Mouse (Mus musculus): ENCODE data around the gene Ptprh. TPM values are rescaled to one million over a fixed set of nuclear protein-coding genes. Genes with fewer than 3 reads are reported as not detected.

Ptprh gene
- polyA plus RNA-seq, 1 experiment from 2014 or later, result not detected

DNA sequence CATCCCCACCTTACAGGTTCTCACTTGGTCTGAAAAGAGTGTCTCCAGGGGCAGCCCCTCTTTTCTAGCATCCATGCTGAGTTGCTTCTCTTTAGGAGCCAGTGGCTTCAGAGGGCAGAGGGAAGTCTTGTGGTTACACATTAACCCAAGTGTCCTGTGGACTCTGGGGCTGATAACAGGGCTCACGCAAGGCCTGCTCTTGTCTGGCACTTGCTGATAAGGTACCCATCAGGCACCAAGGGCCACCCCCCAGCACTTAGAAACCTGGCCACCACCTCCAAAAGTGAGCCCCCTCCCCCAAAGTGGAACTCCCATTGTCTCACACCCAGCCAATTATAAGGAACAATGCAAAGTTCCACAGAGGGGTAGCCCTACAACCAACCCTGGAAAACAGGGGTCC is 26.4 kb upstream of the Ptprh start:
- no peaks in the 10 kb centered on the region for H3K4me1 ChIP-seq (replicated peaks)
- H3K9me3 ChIP-seq, result no peaks in the 10 kb centered on the region
- WGBS, result 86% methylated on average over 1 of the region's 1 CpGs
- no peaks in the 10 kb centered on the region for H3K27me3 ChIP-seq
- ATAC-seq (ENCODE audit: insufficient number of reproducible peaks, insufficient read depth, low FRiP score, low TSS enrichment, low read depth), result no peak
- H3K4me2 ChIP-seq, result no peak overlapping the region
- H3K36me3 ChIP-seq, result peaks cover 69% of the 10 kb centered on the region
- no peak overlapping the region for H3K9ac ChIP-seq (replicated peaks)
- no peak overlapping the region for H3K4me3 ChIP-seq (replicated peaks)
- no peak overlapping the region for H3K27ac ChIP-seq

DNA sequence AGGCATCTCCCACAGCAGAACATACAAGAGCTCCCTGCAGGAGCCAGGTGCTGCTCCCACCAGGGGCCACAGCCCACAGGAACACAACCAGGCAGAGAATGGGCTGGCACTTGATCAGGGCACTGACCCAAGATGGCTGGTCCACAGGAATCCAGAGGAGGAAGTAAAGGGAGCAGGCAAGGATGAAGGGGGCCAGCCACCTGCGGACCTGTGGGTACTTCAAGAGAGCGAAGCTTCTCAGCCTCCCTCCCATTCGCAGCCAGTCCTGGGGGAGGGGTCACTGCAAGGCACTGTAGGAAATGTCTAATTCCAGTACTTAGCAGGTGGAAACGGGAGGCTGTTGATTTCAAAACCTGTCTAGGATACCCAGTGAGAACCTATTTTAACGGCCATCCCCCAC is 25.7 kb upstream of the Ptprh start:
- no peak for ATAC-seq (ENCODE audit: insufficient number of reproducible peaks, insufficient read depth, low FRiP score, low TSS enrichment, low read depth)
- Histone ChIP-seq H3K9me3 (no peaks in the 10 kb centered on the region), H3K9ac (replicated peaks) (no peak overlapping the region), H3K27ac (no peak overlapping the region), H3K4me2 (no peak overlapping the region), H3K4me1 (replicated peaks) (no peaks in the 10 kb centered on the region), H3K27me3 (no peaks in the 10 kb centered on the region), H3K36me3 (peaks cover 65% of the 10 kb centered on the region), H3K4me3 (replicated peaks) (no peak overlapping the region)
- 81% methylated on average over 5 of the region's 5 CpGs for WGBS

DNA sequence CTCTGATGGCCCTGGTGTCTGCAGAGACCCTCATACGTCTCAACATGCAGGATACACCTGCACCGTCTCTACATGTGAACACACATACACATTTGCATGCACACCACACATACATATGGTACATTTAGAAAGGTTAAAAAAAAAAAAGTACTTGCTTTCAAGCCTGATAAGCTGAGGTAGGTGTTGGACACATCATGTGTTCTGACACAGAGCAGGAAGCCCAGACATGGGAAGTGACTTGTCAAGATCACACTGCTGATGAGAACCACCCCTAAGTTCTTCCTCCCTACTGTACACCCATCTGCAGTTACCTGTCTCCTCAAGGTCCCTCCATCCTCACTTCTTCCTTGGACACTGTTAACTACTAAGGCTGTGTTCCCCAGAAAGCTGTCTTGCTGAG is 22.1 kb upstream of the Ptprh start:
- no peak for ATAC-seq (ENCODE audit: insufficient number of reproducible peaks, insufficient read depth, low FRiP score, low TSS enrichment, low read depth)
- 85% methylated on average over 2 of the region's 2 CpGs for WGBS
- Histone ChIP-seq H3K27ac (no peak overlapping the region), H3K36me3 (peaks cover 31% of the 10 kb centered on the region), H3K4me3 (replicated peaks) (no peak overlapping the region), H3K9ac (replicated peaks) (no peak overlapping the region), H3K9me3 (no peaks in the 10 kb centered on the region), H3K4me2 (no peak overlapping the region), H3K27me3 (no peaks in the 10 kb centered on the region), H3K4me1 (replicated peaks) (no peaks in the 10 kb centered on the region)

DNA sequence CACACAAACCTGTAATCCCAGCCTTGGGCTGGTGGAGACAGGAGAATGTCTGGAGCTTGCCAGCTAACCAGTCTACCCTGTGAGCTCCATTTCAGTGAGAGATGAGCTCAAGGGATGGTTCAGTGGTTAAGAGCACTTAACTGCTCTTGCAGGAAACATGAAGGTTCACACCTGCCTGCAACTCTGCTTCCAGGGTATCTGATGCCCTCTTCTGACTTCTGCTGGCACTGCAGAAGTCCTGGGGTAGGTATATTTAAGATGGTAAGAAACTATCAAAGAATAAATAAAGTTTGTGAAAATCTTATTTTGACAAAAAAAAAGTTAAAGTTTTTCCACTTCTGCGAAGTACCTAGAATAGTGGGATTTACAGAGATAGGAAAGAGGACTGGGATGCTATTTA is 20.5 kb upstream of the Ptprh start:
- Histone ChIP-seq H3K9ac (replicated peaks) (no peak overlapping the region), H3K9me3 (no peaks in the 10 kb centered on the region), H3K27ac (no peak overlapping the region), H3K4me1 (replicated peaks) (no peaks in the 10 kb centered on the region), H3K4me3 (replicated peaks) (no peak overlapping the region), H3K4me2 (no peak overlapping the region), H3K27me3 (no peaks in the 10 kb centered on the region), H3K36me3 (peaks cover 15% of the 10 kb centered on the region)
- ATAC-seq (ENCODE audit: insufficient number of reproducible peaks, insufficient read depth, low FRiP score, low TSS enrichment, low read depth), result no peak
- WGBS, result 53% methylated on average over 1 of the region's 1 CpGs

DNA sequence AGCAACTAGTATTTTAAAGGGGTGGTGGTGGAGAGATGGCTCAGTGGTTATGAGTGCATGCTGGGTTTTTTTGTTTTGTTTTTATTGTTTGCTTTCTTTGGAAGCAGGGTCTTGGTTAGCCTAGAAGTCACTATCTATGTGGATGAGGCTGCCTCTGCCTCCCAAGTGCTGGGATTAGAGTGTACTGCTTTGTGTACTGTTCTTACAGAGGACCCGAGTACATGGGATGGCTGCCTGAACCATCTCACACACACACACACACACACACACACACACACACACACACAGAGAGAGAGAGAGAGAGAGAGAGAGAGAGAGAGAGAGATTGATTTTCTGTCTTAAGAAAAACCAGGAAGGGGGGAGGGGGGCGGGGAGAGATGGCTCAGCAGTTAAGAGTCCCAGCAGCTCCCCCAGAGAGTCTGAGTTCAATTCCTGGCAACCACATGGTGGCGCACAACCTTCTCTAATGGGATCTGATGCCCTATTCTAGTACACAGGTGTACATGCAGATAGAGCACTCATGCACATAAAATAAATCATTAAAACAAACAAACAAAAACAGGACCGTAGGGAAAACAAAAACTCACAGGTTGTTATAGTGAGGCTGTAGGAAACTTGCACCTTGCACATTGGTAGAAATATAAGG is 19.8 kb upstream of the Ptprh start:
- no peak overlapping the region for H3K4me3 ChIP-seq (replicated peaks)
- H3K27me3 ChIP-seq, result no peaks in the 10 kb centered on the region
- no peak overlapping the region for H3K4me2 ChIP-seq
- no peaks in the 10 kb centered on the region for H3K9me3 ChIP-seq
- 19% methylated on average over 3 of the region's 4 CpGs for WGBS
- no peaks in the 10 kb centered on the region for H3K4me1 ChIP-seq (replicated peaks)
- H3K27ac ChIP-seq, result no peak overlapping the region
- no peak overlapping the region for H3K9ac ChIP-seq (replicated peaks)
- peaks cover 8% of the 10 kb centered on the region for H3K36me3 ChIP-seq
- ATAC-seq (ENCODE audit: insufficient number of reproducible peaks, insufficient read depth, low FRiP score, low TSS enrichment, low read depth), result no peak

DNA sequence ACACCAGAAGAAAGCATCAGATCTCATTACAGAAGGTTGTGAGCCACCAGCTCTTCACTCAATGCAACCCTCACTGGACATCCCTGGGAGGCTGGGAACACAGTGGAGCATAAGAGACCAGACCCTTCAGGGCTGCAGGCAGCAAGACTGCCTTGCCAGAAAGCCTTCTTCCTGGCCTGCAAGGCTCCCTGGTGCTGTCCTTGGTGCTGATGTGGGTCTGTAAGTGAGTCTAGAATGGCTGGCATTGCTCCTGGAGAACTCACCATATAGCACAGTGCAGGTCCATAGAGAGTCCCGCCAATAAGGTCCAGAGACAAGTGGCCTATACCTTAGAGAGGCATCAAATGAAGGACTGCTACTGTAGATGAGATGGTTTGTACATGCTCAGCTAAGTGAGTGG is 16.1 kb upstream of the Ptprh start:
- H3K27ac ChIP-seq, result no peak overlapping the region
- WGBS, result 38% methylated on average over 1 of the region's 1 CpGs
- ATAC-seq (ENCODE audit: insufficient number of reproducible peaks, insufficient read depth, low FRiP score, low TSS enrichment, low read depth), result no peak

DNA sequence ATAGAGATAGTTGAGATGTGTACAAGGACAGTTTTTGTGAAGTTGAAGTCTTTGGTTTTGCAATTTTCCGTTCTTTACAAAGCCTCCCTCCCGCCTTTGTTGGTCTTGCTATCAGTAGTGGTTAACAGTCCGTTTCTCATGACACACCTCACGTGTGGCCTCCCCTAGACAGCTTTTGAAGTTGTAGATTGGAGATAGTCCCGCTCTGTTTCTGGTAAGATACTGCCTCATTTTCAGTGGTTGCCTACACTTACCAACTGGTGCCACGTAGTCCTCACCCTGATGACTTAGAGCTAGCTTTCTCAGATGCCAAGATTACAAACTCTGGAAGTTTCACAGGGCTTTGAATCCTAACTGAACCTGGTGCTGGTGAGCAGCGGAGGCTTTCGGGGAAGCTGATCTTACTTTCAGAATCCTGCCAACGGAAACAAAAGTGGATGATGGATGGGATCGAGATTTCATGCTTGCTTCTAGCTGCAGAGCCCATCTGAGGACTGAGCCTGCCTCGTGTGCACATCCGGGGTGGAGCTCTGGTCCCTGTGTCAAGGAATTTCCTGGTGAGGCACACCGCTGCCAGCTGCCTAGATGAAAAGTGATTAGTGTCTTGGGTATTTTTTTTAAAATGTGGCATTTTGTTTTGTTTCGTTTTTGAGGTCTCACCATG is 10.0 kb upstream of the Ptprh start:
- H3K4me3 ChIP-seq (replicated peaks), result no peak overlapping the region
- H3K9ac ChIP-seq (replicated peaks), result no peak overlapping the region
- H3K36me3 ChIP-seq, result no peaks in the 10 kb centered on the region
- WGBS, result 77% methylated on average over 14 of the region's 14 CpGs
- H3K4me1 ChIP-seq (replicated peaks), result no peaks in the 10 kb centered on the region; the same call in 1 of the 2 replicates
- no peaks in the 10 kb centered on the region for H3K9me3 ChIP-seq
- no peak overlapping the region for H3K27ac ChIP-seq
- H3K27me3 ChIP-seq, result no peaks in the 10 kb centered on the region
- H3K4me2 ChIP-seq, result no peak overlapping the region
- no peak for ATAC-seq (ENCODE audit: insufficient number of reproducible peaks, insufficient read depth, low FRiP score, low TSS enrichment, low read depth)

More for the DNA sequence above, 16.1 kb upstream of the Ptprh start:
- Histone ChIP-seq H3K4me2 (no peak overlapping the region), H3K9ac (replicated peaks) (no peak overlapping the region), H3K4me3 (replicated peaks) (no peak overlapping the region), H3K27me3 (no peaks in the 10 kb centered on the region), H3K36me3 (no peaks in the 10 kb centered on the region), H3K9me3 (no peaks in the 10 kb centered on the region), H3K4me1 (replicated peaks) (no peaks in the 10 kb centered on the region)

DNA sequence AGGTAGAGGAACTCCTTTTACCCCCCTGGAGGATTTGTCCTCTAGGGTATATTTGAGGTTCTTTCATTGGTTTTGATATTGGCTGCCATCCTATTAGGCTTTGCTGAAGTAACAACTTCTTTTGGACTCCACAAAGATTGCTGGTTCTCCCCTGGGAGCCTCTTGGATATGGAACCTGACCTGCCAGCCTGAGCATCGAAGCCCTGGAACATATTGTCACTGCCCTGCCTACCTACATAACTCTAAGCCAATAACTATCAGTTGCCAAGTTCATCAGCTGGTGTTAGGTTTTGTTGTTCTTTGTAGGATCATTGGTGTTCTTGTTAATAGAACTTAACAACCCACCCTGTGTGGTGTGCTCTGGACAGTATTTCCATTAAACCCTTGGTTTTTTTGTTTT is 9.1 kb upstream of the Ptprh start:
- Histone ChIP-seq H3K4me3 (replicated peaks) (no peak overlapping the region), H3K36me3 (no peaks in the 10 kb centered on the region), H3K4me2 (no peak overlapping the region), H3K9me3 (no peaks in the 10 kb centered on the region), H3K9ac (replicated peaks) (no peak overlapping the region), H3K27ac (no peak overlapping the region), H3K27me3 (no peaks in the 10 kb centered on the region), H3K4me1 (replicated peaks) (no peaks in the 10 kb centered on the region; the same call in 1 of the 2 replicates)
- ATAC-seq (ENCODE audit: insufficient number of reproducible peaks, insufficient read depth, low FRiP score, low TSS enrichment, low read depth), result no peak
- WGBS, result 72% methylated on average over 1 of the region's 1 CpGs

DNA sequence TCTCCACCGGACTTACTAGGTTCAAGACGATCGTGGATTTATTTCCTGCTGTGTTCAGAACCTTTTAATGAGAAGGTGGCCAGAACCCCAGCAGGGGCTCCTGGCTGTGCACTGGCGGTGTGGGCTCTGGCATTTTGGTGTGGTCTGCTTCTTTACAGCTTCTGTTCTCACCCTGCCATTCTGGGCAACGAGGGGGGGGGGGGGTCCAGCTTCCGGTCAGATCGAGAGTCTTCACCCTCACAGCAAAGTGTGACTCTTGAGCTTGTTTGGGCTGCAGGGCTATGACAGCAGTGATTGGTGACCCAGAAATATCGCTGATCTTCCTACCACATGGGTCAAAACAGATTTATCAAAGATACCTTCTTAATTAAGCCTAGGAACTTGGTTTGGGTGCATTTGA is 8.5 kb upstream of the Ptprh start:
- no peak overlapping the region for H3K27ac ChIP-seq
- no peak for ATAC-seq (ENCODE audit: insufficient number of reproducible peaks, insufficient read depth, low FRiP score, low TSS enrichment, low read depth)
- no peak overlapping the region for H3K4me3 ChIP-seq (replicated peaks)
- H3K36me3 ChIP-seq, result no peaks in the 10 kb centered on the region
- 40% methylated on average over 8 of the region's 8 CpGs for WGBS
- no peak overlapping the region for H3K4me2 ChIP-seq
- no peaks in the 10 kb centered on the region for H3K27me3 ChIP-seq
- H3K9me3 ChIP-seq, result no peaks in the 10 kb centered on the region
- H3K9ac ChIP-seq (replicated peaks), result no peak overlapping the region
- H3K4me1 ChIP-seq (replicated peaks), result no peaks in the 10 kb centered on the region; the same call in 1 of the 2 replicates

DNA sequence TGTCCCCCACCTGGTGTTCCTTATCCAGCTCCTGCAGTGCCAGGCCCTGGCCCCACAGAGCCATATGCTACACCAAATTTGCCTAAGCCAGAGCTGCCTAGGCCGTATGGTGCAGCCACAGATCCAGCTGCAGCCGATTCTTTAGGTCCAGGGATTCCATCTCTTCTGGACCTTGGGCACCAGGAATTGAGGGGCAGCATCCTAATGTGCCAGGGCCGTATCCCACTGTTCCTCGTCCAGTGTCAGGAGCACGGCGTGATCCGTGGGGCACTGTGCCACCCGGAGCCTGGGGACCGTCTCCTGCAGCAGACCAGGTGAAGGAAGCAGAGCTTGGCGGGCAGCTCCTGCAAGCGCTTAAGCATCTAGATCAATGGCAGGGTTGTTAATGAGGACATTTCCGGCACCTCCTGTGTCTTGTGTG is 8.1 kb upstream of the Ptprh start:
- WGBS, result 58% methylated on average over 12 of the region's 12 CpGs

DNA sequence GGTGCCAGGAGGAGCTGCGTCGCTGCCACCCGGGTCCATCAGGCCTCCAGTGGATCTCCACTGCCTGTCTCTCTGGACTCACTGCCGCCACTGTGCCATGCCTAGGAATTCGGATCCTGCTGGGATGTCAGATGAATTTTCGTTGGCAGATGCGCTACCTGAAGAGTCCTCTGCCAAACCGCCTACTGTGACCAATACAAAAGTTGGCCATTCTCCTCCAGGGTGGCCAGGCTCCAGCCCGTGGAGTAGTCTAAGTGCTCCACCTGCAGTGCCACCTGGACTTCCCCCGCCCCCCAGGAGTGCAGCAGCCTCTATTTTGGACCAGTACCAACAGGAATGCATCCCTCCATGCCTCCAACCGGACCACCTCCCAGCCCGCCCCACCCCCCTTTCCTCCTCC is 7.7 kb upstream of the Ptprh start:
- WGBS, result 82% methylated on average over 12 of the region's 12 CpGs
- no peak overlapping the region for H3K4me2 ChIP-seq
- no peak overlapping the region for H3K9ac ChIP-seq (replicated peaks)
- no peak overlapping the region for H3K27ac ChIP-seq
- no peaks in the 10 kb centered on the region for H3K27me3 ChIP-seq
- H3K36me3 ChIP-seq, result no peaks in the 10 kb centered on the region
- no peaks in the 10 kb centered on the region for H3K9me3 ChIP-seq
- H3K4me3 ChIP-seq (replicated peaks), result no peak overlapping the region
- no peak for ATAC-seq (ENCODE audit: insufficient number of reproducible peaks, insufficient read depth, low FRiP score, low TSS enrichment, low read depth)
- no peaks in the 10 kb centered on the region; the same call in 1 of the 2 replicates for H3K4me1 ChIP-seq (replicated peaks)

More for the DNA sequence above, 8.1 kb upstream of the Ptprh start:
- no peak for ATAC-seq (ENCODE audit: insufficient number of reproducible peaks, insufficient read depth, low FRiP score, low TSS enrichment, low read depth)
- H3K27ac ChIP-seq, result no peak overlapping the region
- H3K9ac ChIP-seq (replicated peaks), result no peak overlapping the region
- H3K9me3 ChIP-seq, result no peaks in the 10 kb centered on the region
- H3K4me1 ChIP-seq (replicated peaks), result no peaks in the 10 kb centered on the region; the same call in 1 of the 2 replicates
- no peaks in the 10 kb centered on the region for H3K27me3 ChIP-seq
- H3K4me3 ChIP-seq (replicated peaks), result no peak overlapping the region
- no peak overlapping the region for H3K4me2 ChIP-seq
- H3K36me3 ChIP-seq, result no peaks in the 10 kb centered on the region

DNA sequence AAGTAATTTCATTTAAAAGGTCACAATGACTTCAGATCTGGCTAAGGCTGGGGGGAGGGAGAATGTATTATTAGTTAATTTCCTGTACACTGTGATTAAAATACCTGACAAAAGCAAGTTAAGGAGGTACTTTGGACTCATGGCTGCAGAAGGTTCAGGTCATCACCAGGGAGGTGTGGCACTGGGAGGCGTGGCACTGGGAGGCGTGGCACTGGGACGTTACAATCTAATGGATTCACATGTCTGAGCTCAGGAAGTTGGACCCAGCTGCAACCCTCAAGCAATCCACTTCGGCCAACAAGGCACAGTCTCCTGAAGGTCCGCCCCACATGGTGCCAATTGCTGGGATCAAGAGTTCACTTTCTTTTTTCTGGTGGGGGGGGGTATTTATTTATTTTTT is 4.2 kb upstream of the Ptprh start:
- H3K4me2 ChIP-seq, result no peak overlapping the region
- H3K9me3 ChIP-seq, result no peaks in the 10 kb centered on the region
- no peak for ATAC-seq (ENCODE audit: insufficient number of reproducible peaks, insufficient read depth, low FRiP score, low TSS enrichment, low read depth)
- no peaks in the 10 kb centered on the region for H3K36me3 ChIP-seq
- H3K9ac ChIP-seq (replicated peaks), result no peak overlapping the region
- 57% methylated on average over 5 of the region's 5 CpGs for WGBS
- H3K27me3 ChIP-seq, result no peaks in the 10 kb centered on the region
- no peaks in the 10 kb centered on the region; the same call in 1 of the 2 replicates for H3K4me1 ChIP-seq (replicated peaks)
- H3K4me3 ChIP-seq (replicated peaks), result no peak overlapping the region
- H3K27ac ChIP-seq, result no peak overlapping the region

Data from limb, embryonic 12.5 days (tissue).